Mouse (Mus musculus) hindbrain, postnatal 0 days (tissue): ENCODE results near the gene Dlgap1. TPM values are rescaled to one million over a fixed set of nuclear protein-coding genes. Genes with fewer than 3 reads are reported as not detected.
"Not testable (repeated sequence)": the region's sequence is repeated elsewhere in the genome, so short reads cannot be mapped to it uniquely, and the experiment has no call there.

Source experiments
- ATAC-seq: fragments of 200-750 bp; cut with Nextera tagmentation; 2 replicates; pipeline ENCODE4 v1.8.0; 2017; ENCODE audit warnings: mild to moderate bottlenecking, moderate TSS enrichment, moderate library complexity
- DNase-seq: peaks from one replicate; pipeline ENCODE4 v3.0.0-alpha.2; 2015; ENCODE audit warnings: low spot score
- H3K27ac ChIP-seq: fragments of 300-500 bp; sonication (generic); 2 replicates; pipeline ENCODE4 v1.5.1; 2014; ENCODE audit warnings: mild to moderate bottlenecking
- H3K27me3 ChIP-seq: fragments of 300-500 bp; sonication (generic); 2 replicates; pipeline ENCODE4 v1.6.1; 2014; ENCODE audit warnings: low read length, mixed read lengths; ENCODE audit not compliant: insufficient read depth
- H3K36me3 ChIP-seq: fragments of 300-500 bp; sonication (generic); 2 replicates; pipeline ENCODE4 v1.6.1; 2014; ENCODE audit warnings: low read length, mixed read lengths; ENCODE audit not compliant: insufficient read depth
- H3K4me1 ChIP-seq: fragments of 300-500 bp; sonication (generic); 2 replicates; pipeline ENCODE4 v1.6.1; 2014; ENCODE audit warnings: antibody characterized with exemption, low read length, mixed read lengths; ENCODE audit not compliant: insufficient read depth
- H3K4me2 ChIP-seq: fragments of 300-500 bp; sonication (generic); 2 replicates; pipeline ENCODE4 v1.6.1; 2014; ENCODE audit warnings: low read depth, mild to moderate bottlenecking, low read length, moderate library complexity, mixed read lengths
- H3K4me3 ChIP-seq: fragments of 300-500 bp; sonication (generic); 2 replicates; pipeline ENCODE4 v1.5.1; 2014; ENCODE audit warnings: low read length
- H3K9ac ChIP-seq: fragments of 300-500 bp; sonication (generic); replicated peaks from 2 replicates; pipeline ENCODE4 v1.6.1; 2014; ENCODE audit warnings: mild to moderate bottlenecking, low read length, moderate library complexity, mixed read lengths
- H3K9me3 ChIP-seq: fragments of 300-500 bp; sonication (generic); 2 replicates; pipeline ENCODE4 v1.6.1; 2016; ENCODE audit warnings: low read length, mixed read lengths
- CTCF ChIP-seq: IDR thresholded peaks from 2 replicates; pipeline ENCODE4 v1.5.1; 2016; ENCODE audit warnings: antibody characterized with exemption, control low read depth, low read depth
- WGBS: fragments of 180-500 bp; shearing (Covaris S2); extraction: QIAGEN DNeasy Blood & Tissue Kit; methylation state at CpG from one replicate; pipeline ENCODE4 v1.1.7; 2014; 5-methylcytosine and 5-hydroxymethylcytosine counted together
- polyA plus RNA-seq: library from polyadenylated mRNA; unstranded; fragments of >200 nt; fragmentation: Nextera tagmentation; extraction: Ambion mirVana; gene quantifications from 2 replicates; pipeline ENCODE4 v1.2.1, GENCODE M21; 2015
- total RNA-seq: library from RNA; depleted of rRNA; stranded (reverse); fragments of >200 nt; gene quantifications from 2 replicates; pipeline ENCODE4 v1.2.3, GENCODE M21; 2014

Gene Dlgap1
- total and polyA plus RNA-seq, 2 experiments from 2014 or later: 33.8 to 117 TPM

GRCm38 (mm10) chr17:70815001-70815400, 846.1 kb downstream of the Dlgap1 start:
- H3K9me3 ChIP-seq: no peaks in the 10 kb centered on the region
- no peak overlapping the region for H3K4me2 ChIP-seq
- no peak for DNase-seq
- no peak for ATAC-seq
- no peaks in the 10 kb centered on the region for H3K36me3 ChIP-seq
- 48% methylated on average over 8 of the region's 8 CpGs for WGBS
- H3K4me1 ChIP-seq: no peaks in the 10 kb centered on the region
- no peak overlapping the region for H3K4me3 ChIP-seq
- no peak overlapping the region for H3K27ac ChIP-seq
- no peak overlapping the region for H3K9ac ChIP-seq
- no peak for TF ChIP-seq CTCF
- no peaks in the 10 kb centered on the region for H3K27me3 ChIP-seq

- WGBS: 7% methylated on average over 49 of the region's 51 CpGs
- Histone ChIP-seq H3K27ac (no peak overlapping the region), H3K4me1 (no peaks in the 10 kb centered on the region), H3K36me3 (no peaks in the 10 kb centered on the region), H3K9ac (peak overlapping the region; percentile 38; the same call in 1 of the 2 replicates), H3K4me2 (peak overlapping the region; percentile 66), H3K4me3 (peak overlapping the region; percentile 42), H3K9me3 (no peaks in the 10 kb centered on the region), H3K27me3 (no peaks in the 10 kb centered on the region)
- ATAC-seq (no peak), DNase-seq (peak; percentile 42)
- no peak for TF ChIP-seq CTCF
Observed at GRCm38 (mm10) chr17:70817862-70818451, 849.1 kb downstream of the Dlgap1 start.

GRCm38 (mm10) chr17:70823083-70823482, 854.2 kb downstream of the Dlgap1 start:
- DNase-seq (no peak), ATAC-seq (no peak)
- H3K4me3 ChIP-seq: no peak overlapping the region
- TF ChIP-seq CTCF: no peak
- H3K4me2 ChIP-seq: no peak overlapping the region
- H3K4me1 ChIP-seq: no peaks in the 10 kb centered on the region
- no peak overlapping the region for H3K9ac ChIP-seq
- H3K9me3 ChIP-seq: no peaks in the 10 kb centered on the region
- 90% methylated on average over 8 of the region's 8 CpGs for WGBS
- H3K27ac ChIP-seq: no peak overlapping the region
- no peaks in the 10 kb centered on the region for H3K27me3 ChIP-seq
- no peaks in the 10 kb centered on the region for H3K36me3 ChIP-seq

DNA sequence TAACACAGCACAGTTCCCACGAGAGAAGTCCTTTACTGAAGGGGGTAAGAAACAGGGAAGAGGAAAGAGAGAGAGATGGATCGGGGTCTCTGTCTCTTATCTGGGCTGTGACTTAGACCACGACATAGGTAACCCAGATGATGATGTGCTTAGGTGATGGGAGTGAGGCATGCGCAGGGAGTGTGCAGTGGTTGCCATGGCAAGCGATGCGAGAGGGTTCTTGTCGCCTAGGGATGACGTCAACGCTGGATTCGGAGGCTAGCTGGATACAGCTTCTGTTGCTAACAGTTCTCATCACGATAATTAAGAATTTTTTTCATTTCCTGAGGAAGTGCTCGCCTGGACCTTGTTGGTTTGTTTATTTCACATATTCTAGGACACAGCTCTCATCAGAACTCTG, 857.4 kb downstream of the Dlgap1 start:
- 79% methylated on average over 12 of the region's 12 CpGs for WGBS
- DNase-seq (no peak), ATAC-seq (peak; percentile 61; the same call in 1 of the 2 replicates)
- H3K9me3 ChIP-seq: no peaks in the 10 kb centered on the region
- H3K9ac ChIP-seq: no peak overlapping the region
- TF ChIP-seq CTCF: no peak
- H3K27ac ChIP-seq: no peak overlapping the region
- H3K4me3 ChIP-seq: no peak overlapping the region
- H3K4me1 ChIP-seq: no peaks in the 10 kb centered on the region
- no peaks in the 10 kb centered on the region for H3K27me3 ChIP-seq
- H3K36me3 ChIP-seq: no peaks in the 10 kb centered on the region
- no peak overlapping the region for H3K4me2 ChIP-seq

- not testable (repeated sequence) for H3K9me3 ChIP-seq, H3K4me1 ChIP-seq, H3K4me3 ChIP-seq, DNase-seq, H3K4me2 ChIP-seq, ATAC-seq, H3K27ac ChIP-seq, H3K36me3 ChIP-seq, H3K9ac ChIP-seq, H3K27me3 ChIP-seq
- 88% methylated on average over 10 of the region's 11 CpGs for WGBS
Observed at GRCm38 (mm10) chr17:70827463-70828179, 858.7 kb downstream of the Dlgap1 start.

- H3K27ac ChIP-seq: no peak overlapping the region
- DNase-seq (no peak), ATAC-seq (no peak)
- no peak overlapping the region for H3K4me2 ChIP-seq
- H3K36me3 ChIP-seq: no peaks in the 10 kb centered on the region
- no peaks in the 10 kb centered on the region for H3K27me3 ChIP-seq
- no peak for TF ChIP-seq CTCF
- H3K4me1 ChIP-seq: no peaks in the 10 kb centered on the region
- H3K9ac ChIP-seq: no peak overlapping the region
- H3K4me3 ChIP-seq: no peak overlapping the region
- WGBS: 73% methylated on average over 4 of the region's 4 CpGs
- H3K9me3 ChIP-seq: no peaks in the 10 kb centered on the region
Observed at GRCm38 (mm10) chr17:70828180-70828528, 859.3 kb downstream of the Dlgap1 start.

GRCm38 (mm10) chr17:70828569-70828968, 859.7 kb downstream of the Dlgap1 start:
- Histone ChIP-seq H3K4me3 (no peak overlapping the region), H3K4me2 (no peak overlapping the region), H3K27me3 (no peaks in the 10 kb centered on the region), H3K36me3 (no peaks in the 10 kb centered on the region), H3K27ac (no peak overlapping the region), H3K9me3 (no peaks in the 10 kb centered on the region), H3K4me1 (no peaks in the 10 kb centered on the region), H3K9ac (no peak overlapping the region)
- 89% methylated on average over 2 of the region's 2 CpGs for WGBS
- no peak for TF ChIP-seq CTCF
- ATAC-seq: no peak
- no peak for DNase-seq
